27 mouse cellular contexts compared by ENCODE assay signal in genomic region chr2:102934834-102935233, GRCm38 (mm10).
"Had no signal": no experiment of that assay in that cellular context is flagged by ENCODE, and none has a peak within 500 bp of the region (broad histone marks: within the 10 kb centered on the region; RNA-seq: fewer than 3 reads in every experiment).

No protein-coding gene starts in this region.

- ATAC-seq: forebrain, embryonic 13.5 days; forebrain, embryonic 14.5 days; forebrain, embryonic 15.5 days; forebrain, embryonic 16.5 days; forebrain, postnatal 0 days had no signal

- H3K27me3 ChIP-seq: embryonic facial prominence, embryonic 12.5 days; embryonic facial prominence, embryonic 13.5 days; embryonic facial prominence, embryonic 15.5 days; forebrain, embryonic 12.5 days; forebrain, embryonic 13.5 days; forebrain, embryonic 15.5 days had no signal

- H3K9me3 ChIP-seq: embryonic facial prominence, embryonic 10.5 days; embryonic facial prominence, embryonic 12.5 days; embryonic facial prominence, embryonic 13.5 days; embryonic facial prominence, embryonic 15.5 days; forebrain, embryonic 10.5 days; forebrain, embryonic 12.5 days; forebrain, embryonic 13.5 days; forebrain, embryonic 15.5 days; heart, embryonic 10.5 days had no signal

- H3K4me3 ChIP-seq: embryonic facial prominence, embryonic 10.5 days; embryonic facial prominence, embryonic 12.5 days; embryonic facial prominence, embryonic 13.5 days; embryonic facial prominence, embryonic 15.5 days; erythroblast, embryonic 14.5 days; forebrain, embryonic 10.5 days; forebrain, embryonic 12.5 days; forebrain, embryonic 13.5 days; forebrain, embryonic 15.5 days; gastrocnemius, adult 2 months; heart, adult 2 months; heart, embryonic 10.5 days had no signal

- H3K4me1 ChIP-seq: embryonic facial prominence, embryonic 12.5 days; forebrain, embryonic 13.5 days; forebrain, embryonic 15.5 days had no signal

- H3K4me2 ChIP-seq: embryonic facial prominence, embryonic 12.5 days; embryonic facial prominence, embryonic 13.5 days; embryonic facial prominence, embryonic 15.5 days; forebrain, embryonic 12.5 days; forebrain, embryonic 13.5 days; forebrain, embryonic 15.5 days had no signal

- DNase-seq: cerebellum, adult 9-10 months; cerebellum, adult 9-11 months; cerebellum, postnatal 10 days; cerebellum, postnatal 14 days; cerebellum, postnatal 25 days; cerebellum, postnatal 36 days; embryo, embryonic 11 days; forebrain, postnatal 0 days; gastrocnemius, adult 2 months; gastrocnemius, postnatal 10 days; gastrocnemius, postnatal 14 days; gastrocnemius, postnatal 25 days; gastrocnemius, postnatal 36 days; heart, adult 18-20 months; heart, adult 2 months had no signal

- H3K36me3 ChIP-seq: embryonic facial prominence, embryonic 10.5 days; embryonic facial prominence, embryonic 12.5 days; embryonic facial prominence, embryonic 13.5 days; embryonic facial prominence, embryonic 15.5 days; forebrain, embryonic 10.5 days; forebrain, embryonic 12.5 days; forebrain, embryonic 15.5 days; heart, embryonic 10.5 days had no signal

- H3K9ac ChIP-seq: embryonic facial prominence, embryonic 12.5 days; embryonic facial prominence, embryonic 13.5 days; embryonic facial prominence, embryonic 15.5 days; forebrain, embryonic 12.5 days; forebrain, embryonic 13.5 days; forebrain, embryonic 15.5 days; forebrain, postnatal 0 days had no signal

- H3K27ac ChIP-seq: embryonic facial prominence, embryonic 10.5 days; embryonic facial prominence, embryonic 12.5 days; embryonic facial prominence, embryonic 13.5 days; embryonic facial prominence, embryonic 15.5 days; forebrain, embryonic 10.5 days; forebrain, embryonic 12.5 days; forebrain, embryonic 13.5 days; forebrain, embryonic 15.5 days; gastrocnemius, adult 2 months; heart, adult 2 months; heart, embryonic 10.5 days had no signal
